Mouse (Mus musculus) midbrain, postnatal 0 days (tissue): ENCODE measurements around the gene Catsperg2. TPM values are rescaled to one million over a fixed set of nuclear protein-coding genes. Genes with fewer than 3 reads are reported as not detected.
"Not testable (repeated sequence)": the region's sequence is repeated elsewhere in the genome, so short reads cannot be mapped to it uniquely, and the experiment has no call there.

Source experiments
- ATAC-seq: fragments of 200-750 bp; cut with Nextera tagmentation; 2 replicates; pipeline ENCODE4 v1.8.0; 2017; ENCODE audit warnings: moderate number of reproducible peaks, mild to moderate bottlenecking, moderate TSS enrichment, moderate library complexity; ENCODE audit not compliant: low FRiP score
- DNase-seq: peaks from one replicate; pipeline ENCODE4 v3.0.0-alpha.2; 2015; ENCODE audit warnings: low spot score
- H3K27ac ChIP-seq: fragments of 300-500 bp; sonication (generic); 2 replicates; pipeline ENCODE4 v1.5.1; 2014; ENCODE audit warnings: low read depth, mild to moderate bottlenecking, low read length, mixed read lengths
- H3K27me3 ChIP-seq: fragments of 300-500 bp; sonication (generic); 2 replicates; pipeline ENCODE4 v1.6.1; 2014; ENCODE audit warnings: low read length, control low read depth, mixed read lengths; ENCODE audit not compliant: insufficient read depth
- H3K36me3 ChIP-seq: fragments of 300-500 bp; sonication (generic); 2 replicates; pipeline ENCODE4 v1.6.1; 2014; ENCODE audit warnings: low read length, control low read depth, mixed read lengths; ENCODE audit not compliant: insufficient read depth
- H3K4me1 ChIP-seq: fragments of 300-500 bp; sonication (generic); 2 replicates; pipeline ENCODE4 v1.6.1; 2014; ENCODE audit warnings: mild to moderate bottlenecking, control low read depth, antibody characterized with exemption, low read length, mixed read lengths; ENCODE audit not compliant: insufficient read depth
- H3K4me2 ChIP-seq: fragments of 300-500 bp; sonication (generic); 2 replicates; pipeline ENCODE4 v1.6.1; 2014; ENCODE audit warnings: low read depth, mild to moderate bottlenecking, low read length, mixed read lengths; ENCODE audit not compliant: poor library complexity, severe bottlenecking
- H3K4me3 ChIP-seq: fragments of 300-500 bp; sonication (generic); 2 replicates; pipeline ENCODE4 v1.5.1; 2014; ENCODE audit warnings: low read depth, mild to moderate bottlenecking, low read length, moderate library complexity
- H3K9ac ChIP-seq: fragments of 300-500 bp; sonication (generic); replicated peaks from 2 replicates; pipeline ENCODE4 v1.6.1; 2014; ENCODE audit warnings: mild to moderate bottlenecking, low read length, moderate library complexity, mixed read lengths; ENCODE audit not compliant: poor library complexity, severe bottlenecking
- H3K9me3 ChIP-seq: fragments of 300-500 bp; sonication (generic); 2 replicates; pipeline ENCODE4 v1.6.1; 2016; ENCODE audit warnings: low read length, control low read depth
- CTCF ChIP-seq: IDR thresholded peaks from 2 replicates; pipeline ENCODE4 v1.5.1; 2016; ENCODE audit warnings: antibody characterized with exemption, mild to moderate bottlenecking
- WGBS: fragments of 180-500 bp; shearing (Covaris S2); extraction: QIAGEN DNeasy Blood & Tissue Kit; methylation state at CpG from one replicate; pipeline ENCODE4 v1.1.7; 2014; 5-methylcytosine and 5-hydroxymethylcytosine counted together
- polyA plus RNA-seq: library from polyadenylated mRNA; unstranded; fragments of >200 nt; fragmentation: Nextera tagmentation; extraction: Ambion mirVana; gene quantifications from 2 replicates; pipeline ENCODE4 v1.2.1, GENCODE M21; 2015
- total RNA-seq: library from RNA; depleted of rRNA; stranded (reverse); fragments of >200 nt; gene quantifications from 2 replicates; pipeline ENCODE4 v1.2.3, GENCODE M21; 2014; rRNA removed

Catsperg2 gene
- total RNA-seq: 0.24 and 0.99 TPM in 2 replicates
- 0.34 and 0.41 TPM in 2 replicates for polyA plus RNA-seq

- not testable (repeated sequence) for H3K9ac ChIP-seq, H3K4me2 ChIP-seq, H3K27me3 ChIP-seq, H3K9me3 ChIP-seq, H3K4me1 ChIP-seq, H3K27ac ChIP-seq, H3K36me3 ChIP-seq, H3K4me3 ChIP-seq
- DNase-seq (peak; percentile 24), ATAC-seq (peak; percentile 44; the same call in 1 of the 2 replicates)
- WGBS: 51% methylated on average over 11 of the region's 11 CpGs
Measured at GRCm38 (mm10) chr7:29726860-29727259, at the start of gene Catsperg2. Gene Catsperg2, minus strand, starts transcription at chr7:29727032.

GRCm38 (mm10) chr7:29776568-29776967 lies 49.7 kb upstream of the Catsperg2 start:
- Histone ChIP-seq H3K4me1 (no peaks in the 10 kb centered on the region), H3K9ac (no peak overlapping the region), H3K36me3 (peaks cover 52% of the 10 kb centered on the region), H3K4me2 (no peak overlapping the region), H3K27ac (no peak overlapping the region), H3K9me3 (no peaks in the 10 kb centered on the region), H3K27me3 (no peaks in the 10 kb centered on the region), H3K4me3 (no peak overlapping the region)
- WGBS: 95% methylated on average over 19 of the region's 19 CpGs
- DNase-seq (no peak), ATAC-seq (no peak)
- TF ChIP-seq CTCF: no peak

DNA sequence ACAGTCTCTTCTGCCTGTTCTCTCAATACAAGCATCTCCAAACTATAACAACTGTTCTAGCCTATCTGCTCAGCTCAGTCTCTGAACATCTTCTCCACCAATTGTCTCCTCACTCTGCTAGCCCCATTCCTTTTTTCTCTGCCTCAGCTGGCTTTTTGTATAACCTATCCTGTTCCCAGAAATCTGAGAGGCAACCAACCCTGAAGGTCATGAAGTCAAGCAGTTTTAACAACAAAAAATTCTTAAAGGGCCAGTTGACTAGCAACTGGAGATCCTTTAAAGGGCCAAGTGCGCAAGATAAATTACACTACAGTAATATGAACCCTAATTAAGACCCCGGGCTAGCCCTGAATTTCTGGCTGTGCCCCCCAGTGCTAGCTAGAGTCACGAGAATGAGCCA lies 47.5 kb upstream of the Catsperg2 start:
- Histone ChIP-seq H3K27ac (no peak overlapping the region), H3K36me3 (peaks cover 52% of the 10 kb centered on the region), H3K27me3 (no peaks in the 10 kb centered on the region), H3K4me2 (no peak overlapping the region), H3K4me3 (no peak overlapping the region), H3K9ac (no peak overlapping the region), H3K9me3 (no peaks in the 10 kb centered on the region), H3K4me1 (peaks cover 2% of the 10 kb centered on the region)
- no peak for TF ChIP-seq CTCF
- WGBS: 95% methylated on average over 3 of the region's 3 CpGs
- DNase-seq (no peak), ATAC-seq (no peak)

- Histone ChIP-seq H3K9ac (no peak overlapping the region), H3K4me3 (no peak overlapping the region), H3K9me3 (no peaks in the 10 kb centered on the region), H3K27me3 (no peaks in the 10 kb centered on the region), H3K4me2 (no peak overlapping the region), H3K36me3 (peaks cover 48% of the 10 kb centered on the region), H3K4me1 (peaks cover 5% of the 10 kb centered on the region), H3K27ac (no peak overlapping the region)
- ATAC-seq (no peak), DNase-seq (no peak)
- no peak for TF ChIP-seq CTCF
- WGBS: 88% methylated on average over 7 of the region's 7 CpGs
Measured at GRCm38 (mm10) chr7:29773503-29773902, 46.7 kb upstream of the Catsperg2 start.

DNA sequence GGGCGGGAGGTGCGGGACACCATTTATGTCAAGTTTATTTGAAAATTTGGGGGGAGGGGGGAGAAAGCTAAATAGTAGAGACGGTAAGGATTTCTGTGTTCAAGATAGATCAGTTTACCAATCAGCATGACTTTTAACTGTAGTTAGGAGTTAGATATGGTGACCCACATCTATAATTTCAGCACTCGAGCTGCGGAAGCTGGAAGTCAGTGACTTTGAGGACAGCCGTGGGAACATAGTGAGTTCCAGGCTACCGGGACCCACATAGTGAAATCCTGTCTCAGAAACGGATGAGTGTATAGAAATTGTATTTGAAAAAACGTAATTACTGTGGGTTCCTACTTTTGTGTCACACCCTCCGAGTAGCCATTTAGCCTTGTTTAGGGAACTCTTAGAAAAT lies 42.1 kb upstream of the Catsperg2 start:
- Histone ChIP-seq H3K4me2 (peak overlapping the region; percentile 68), H3K4me1 (peaks cover 5% of the 10 kb centered on the region), H3K36me3 (peaks cover 9% of the 10 kb centered on the region), H3K27me3 (no peaks in the 10 kb centered on the region), H3K9me3 (no peaks in the 10 kb centered on the region), H3K4me3 (peak overlapping the region; percentile 67), H3K27ac (peak overlapping the region; percentile 71; the same call in 1 of the 2 replicates), H3K9ac (peak overlapping the region; percentile 75)
- ATAC-seq (no peak), DNase-seq (no peak)
- TF ChIP-seq CTCF: no peak
- WGBS: 7% methylated on average over 10 of the region's 10 CpGs

GRCm38 (mm10) chr7:29768090-29768900 lies 41.5 kb upstream of the Catsperg2 start, which contains the start of gene Zfp84:
Gene Zfp84, plus strand, starts transcription at chr7:29768552.
- peak; percentile 97 for DNase-seq
- no peak; the same call in 1 of the 2 replicates for TF ChIP-seq CTCF
- no peaks in the 10 kb centered on the region for H3K9me3 ChIP-seq
- peak within 1 kb of the TSS; percentile 67 for H3K4me3 ChIP-seq
- H3K9ac ChIP-seq: peak within 1 kb of the TSS; percentile 75
- peaks cover 3% of the 10 kb centered on the region for H3K36me3 ChIP-seq
- WGBS: under 1% methylated on average over 32 of the region's 32 CpGs
- peak within 1 kb of the TSS; percentile 68 for H3K4me2 ChIP-seq
- peaks cover 5% of the 10 kb centered on the region for H3K4me1 ChIP-seq
- H3K27me3 ChIP-seq: no peaks in the 10 kb centered on the region
- peak within 1 kb of the TSS; percentile 75 for H3K27ac ChIP-seq
- ATAC-seq: peak; percentile 93
